Mouse (Mus musculus): ENCODE measurements around the gene Zbtb32. TPM values are rescaled to one million over a fixed set of nuclear protein-coding genes. Genes with fewer than 3 reads are reported as not detected.

The Zbtb32 gene
- polyA plus RNA-seq, 1 experiment from 2014 or later = 0.27 TPM

- no peak overlapping the region for H3K4me3 ChIP-seq
- H3K9ac ChIP-seq = no peak overlapping the region
- peak; percentile 87 for ATAC-seq (ENCODE audit: insufficient number of reproducible peaks, insufficient read depth, low FRiP score, low TSS enrichment, low read depth)
- 2% methylated on average over 16 of the region's 16 CpGs for WGBS
- H3K36me3 ChIP-seq = no peaks in the 10 kb centered on the region
- no peak overlapping the region for H3K4me2 ChIP-seq
- H3K27ac ChIP-seq = 0 out of 2 replicates have a peak overlapping the region, but pooled peaks have one; percentile 48
- no peaks in the 10 kb centered on the region for H3K4me1 ChIP-seq
- no peaks in the 10 kb centered on the region for H3K9me3 ChIP-seq
- no peaks in the 10 kb centered on the region for H3K27me3 ChIP-seq
These were observed 1.2 kb upstream of the Zbtb32 start for GRCm38 (mm10) chr7:30599933-30600353.

DNA sequence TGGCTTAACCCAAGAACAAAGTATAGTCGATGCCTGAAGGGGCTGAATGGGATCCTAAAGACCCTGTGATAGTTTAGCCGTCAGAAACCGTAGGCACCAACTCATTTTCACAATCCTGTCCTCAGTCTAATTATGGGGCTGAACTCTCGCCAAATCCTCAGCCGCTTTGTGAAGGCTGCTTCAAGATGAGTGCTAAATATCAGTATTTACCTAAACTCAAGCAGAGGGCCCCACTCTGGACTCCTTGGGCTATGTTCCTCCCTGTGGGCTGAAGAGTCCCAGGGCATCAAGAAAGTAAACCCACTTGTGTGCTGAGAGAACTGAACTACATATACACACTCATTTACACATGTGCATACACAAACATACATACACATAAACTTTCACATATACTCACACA lies 1.9 kb downstream of the Zbtb32 start:
- ATAC-seq (ENCODE audit: insufficient number of reproducible peaks, insufficient read depth, low FRiP score, low TSS enrichment, low read depth) = no peak

DNA sequence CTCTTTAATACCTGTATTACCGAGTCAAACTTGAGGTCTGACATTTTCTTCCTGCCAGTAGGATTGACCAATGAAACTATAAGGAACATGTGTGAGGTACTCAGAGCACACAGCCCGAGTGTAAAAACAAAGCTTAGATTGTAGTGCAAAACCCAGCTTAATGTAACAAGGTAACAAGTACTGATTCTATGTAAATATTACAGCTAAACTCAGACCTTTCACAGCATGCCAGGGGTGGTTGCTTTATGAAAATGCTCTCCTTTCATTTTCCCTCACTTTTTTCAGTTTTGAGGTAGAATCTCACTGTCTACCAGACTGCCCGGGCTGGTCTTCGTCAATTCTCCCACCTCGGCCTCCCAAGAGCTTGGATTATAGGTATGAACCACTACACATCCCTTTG lies 2.6 kb downstream of the Zbtb32 start:
- Histone ChIP-seq H3K36me3 (no peaks in the 10 kb centered on the region), H3K4me2 (no peak overlapping the region), H3K9ac (no peak overlapping the region), H3K27ac (no peak overlapping the region), H3K27me3 (no peaks in the 10 kb centered on the region), H3K4me1 (no peaks in the 10 kb centered on the region), H3K4me3 (no peak overlapping the region), H3K9me3 (no peaks in the 10 kb centered on the region)
- WGBS = 72% methylated on average over 5 of the region's 5 CpGs
- ATAC-seq (ENCODE audit: insufficient number of reproducible peaks, insufficient read depth, low FRiP score, low TSS enrichment, low read depth) = no peak

More for the DNA sequence above, 1.9 kb downstream of the Zbtb32 start:
- H3K9me3 ChIP-seq = no peaks in the 10 kb centered on the region
- H3K36me3 ChIP-seq = no peaks in the 10 kb centered on the region
- no peak overlapping the region for H3K4me2 ChIP-seq
- H3K4me3 ChIP-seq = no peak overlapping the region
- 61% methylated on average over 5 of the region's 5 CpGs for WGBS
- H3K27ac ChIP-seq = no peak overlapping the region
- no peak overlapping the region for H3K9ac ChIP-seq
- no peaks in the 10 kb centered on the region for H3K27me3 ChIP-seq
- H3K4me1 ChIP-seq = no peaks in the 10 kb centered on the region

GRCm38 (mm10) chr7:30594510-30595024 lies 4.1 kb downstream of the Zbtb32 start:
- Histone ChIP-seq H3K4me2 (no peak overlapping the region), H3K9ac (no peak overlapping the region), H3K36me3 (no peaks in the 10 kb centered on the region), H3K4me3 (no peak overlapping the region), H3K4me1 (peaks cover 5% of the 10 kb centered on the region), H3K27me3 (no peaks in the 10 kb centered on the region), H3K27ac (no peak overlapping the region), H3K9me3 (no peaks in the 10 kb centered on the region)
- ATAC-seq (ENCODE audit: insufficient number of reproducible peaks, insufficient read depth, low FRiP score, low TSS enrichment, low read depth) = no peak
- 59% methylated on average over 4 of the region's 4 CpGs for WGBS

GRCm38 (mm10) chr7:30593579-30594509 lies 4.9 kb downstream of the Zbtb32 start:
- Histone ChIP-seq H3K36me3 (no peaks in the 10 kb centered on the region), H3K4me2 (no peak overlapping the region), H3K9ac (no peak overlapping the region), H3K27ac (no peak overlapping the region), H3K27me3 (no peaks in the 10 kb centered on the region), H3K9me3 (no peaks in the 10 kb centered on the region), H3K4me3 (no peak overlapping the region), H3K4me1 (peaks cover 5% of the 10 kb centered on the region)
- no peak for ATAC-seq (ENCODE audit: insufficient number of reproducible peaks, insufficient read depth, low FRiP score, low TSS enrichment, low read depth)
- 74% methylated on average over 10 of the region's 10 CpGs for WGBS

- no peak for ATAC-seq (ENCODE audit: insufficient number of reproducible peaks, insufficient read depth, low FRiP score, low TSS enrichment, low read depth)
- Histone ChIP-seq H3K4me3 (no peak overlapping the region), H3K9ac (no peak overlapping the region), H3K4me2 (no peak overlapping the region), H3K27me3 (no peaks in the 10 kb centered on the region), H3K4me1 (peaks cover 5% of the 10 kb centered on the region), H3K27ac (no peak overlapping the region), H3K36me3 (no peaks in the 10 kb centered on the region), H3K9me3 (no peaks in the 10 kb centered on the region)
- 51% methylated on average over 5 of the region's 5 CpGs for WGBS
These were observed 5.8 kb downstream of the Zbtb32 start for GRCm38 (mm10) chr7:30592772-30593423.

DNA sequence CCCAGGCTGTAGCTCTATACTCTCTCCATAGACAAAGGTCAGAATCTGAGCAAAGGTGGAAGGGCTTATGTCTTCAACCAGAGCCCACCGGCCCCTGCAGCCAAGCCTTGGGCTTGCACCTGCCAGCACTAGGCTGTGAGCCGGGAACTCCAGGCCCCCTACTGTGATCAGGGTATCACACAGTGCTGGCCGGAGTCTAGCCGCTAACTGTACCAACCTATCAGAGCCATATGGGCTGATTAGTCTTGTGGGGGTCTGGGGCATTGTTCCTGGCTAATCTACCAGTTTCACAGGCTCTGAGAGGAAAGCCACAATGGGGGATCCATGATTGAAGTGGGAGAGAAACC lies 7.1 kb downstream of the Zbtb32 start:
- H3K9ac ChIP-seq = no peak overlapping the region
- H3K4me1 ChIP-seq = peaks cover 17% of the 10 kb centered on the region
- no peak overlapping the region for H3K27ac ChIP-seq
- 50% methylated on average over 4 of the region's 4 CpGs for WGBS
- H3K36me3 ChIP-seq = peaks cover 3% of the 10 kb centered on the region
- no peak overlapping the region for H3K4me2 ChIP-seq
- no peaks in the 10 kb centered on the region for H3K9me3 ChIP-seq
- no peak overlapping the region for H3K4me3 ChIP-seq
- H3K27me3 ChIP-seq = no peaks in the 10 kb centered on the region
- no peak for ATAC-seq (ENCODE audit: insufficient number of reproducible peaks, insufficient read depth, low FRiP score, low TSS enrichment, low read depth)

DNA sequence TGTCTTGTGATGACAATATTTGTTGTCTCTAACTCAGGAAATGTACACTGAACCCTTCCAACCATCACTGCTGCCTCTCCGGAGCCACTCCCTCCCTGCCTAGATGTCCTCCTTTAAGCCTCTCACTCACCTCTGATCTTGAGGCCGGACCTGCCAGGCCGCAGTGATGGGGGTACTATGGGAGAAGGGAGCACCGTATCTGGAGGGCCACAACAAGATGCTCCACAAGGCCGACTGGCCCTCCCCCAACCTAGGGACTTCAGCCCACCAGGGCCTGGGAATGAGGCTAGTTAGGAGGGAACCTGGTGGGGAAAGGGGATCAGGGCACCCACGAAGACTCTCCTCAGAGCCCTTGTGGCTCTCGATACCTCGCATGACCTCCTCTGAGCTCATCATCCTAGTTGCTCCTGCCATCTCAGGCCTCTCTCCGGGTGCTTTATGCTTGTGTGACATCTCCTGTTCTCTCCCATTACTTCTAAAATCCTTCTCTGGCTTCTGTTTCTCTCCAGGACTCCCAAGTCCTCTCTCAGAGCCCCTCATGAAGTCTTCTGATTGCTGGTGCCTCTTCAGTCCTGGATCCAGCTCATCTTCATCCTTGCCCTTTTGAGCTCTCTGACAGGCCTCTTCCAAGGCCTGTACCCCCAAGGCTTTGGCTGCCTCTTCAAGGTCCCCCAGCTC lies 7.6 kb downstream of the Zbtb32 start:
- no peak for ATAC-seq (ENCODE audit: insufficient number of reproducible peaks, insufficient read depth, low FRiP score, low TSS enrichment, low read depth)
- Histone ChIP-seq H3K4me2 (no peak overlapping the region), H3K9ac (peak overlapping the region; percentile 37; the same call in 1 of the 2 replicates), H3K27ac (no peak overlapping the region), H3K9me3 (no peaks in the 10 kb centered on the region), H3K4me1 (peaks cover 19% of the 10 kb centered on the region), H3K36me3 (peaks cover 8% of the 10 kb centered on the region), H3K27me3 (no peaks in the 10 kb centered on the region), H3K4me3 (no peak overlapping the region)
- 80% methylated on average over 9 of the region's 9 CpGs for WGBS

DNA sequence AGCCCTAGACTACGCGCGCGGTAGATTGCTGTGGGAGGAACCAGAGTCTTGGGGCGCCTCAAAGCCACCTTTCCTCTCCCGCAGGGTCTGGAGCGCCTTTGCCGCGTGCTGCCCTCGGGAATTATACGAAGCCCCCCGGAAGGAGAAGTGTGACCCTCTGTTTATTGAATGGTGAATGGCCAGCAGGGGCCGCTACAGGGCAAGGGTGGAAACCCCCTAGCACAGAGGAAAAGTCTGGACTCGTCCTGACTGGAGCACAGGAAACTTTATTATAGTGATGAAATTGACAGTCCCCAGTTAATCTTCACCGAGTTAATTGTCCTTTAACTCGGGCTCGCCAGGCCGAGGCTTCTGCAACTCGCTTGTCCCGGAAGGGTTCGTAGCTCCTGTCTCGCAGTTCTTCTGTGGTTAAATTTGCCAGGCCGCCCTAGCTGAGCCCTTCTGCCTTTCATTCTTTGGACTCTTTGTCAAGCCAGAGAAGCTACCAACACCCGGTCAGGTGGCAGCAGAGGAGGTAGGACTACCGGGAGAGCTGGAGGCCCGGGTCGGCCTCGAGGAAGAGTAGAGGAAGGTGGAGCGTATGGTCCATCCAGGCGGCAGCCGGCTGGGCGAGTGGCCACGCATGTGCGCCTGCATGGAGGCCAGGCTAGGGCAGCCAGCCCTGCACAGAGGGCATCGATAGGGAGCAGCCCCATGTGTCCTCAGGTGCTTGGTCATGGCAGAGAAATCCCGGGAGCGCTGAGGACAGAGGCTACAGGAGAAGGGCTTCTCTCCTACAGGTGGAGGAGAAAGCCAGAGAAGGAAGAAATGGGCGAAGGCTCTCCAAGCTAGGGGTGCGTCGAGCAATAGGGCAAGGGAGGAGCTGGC lies 9.0 kb downstream of the Zbtb32 start:
- Histone ChIP-seq H3K27me3 (no peaks in the 10 kb centered on the region), H3K36me3 (peaks cover 22% of the 10 kb centered on the region), H3K4me2 (peak overlapping the region; percentile 84), H3K4me3 (peak overlapping the region; percentile 99), H3K27ac (peak overlapping the region; percentile 92), H3K9ac (peak overlapping the region; percentile 99), H3K9me3 (no peaks in the 10 kb centered on the region), H3K4me1 (peaks cover 19% of the 10 kb centered on the region)
- WGBS = 26% methylated on average over 40 of the region's 40 CpGs
- peak; percentile 59; the same call in 1 of the 2 replicates for ATAC-seq (ENCODE audit: insufficient number of reproducible peaks, insufficient read depth, low FRiP score, low TSS enrichment, low read depth)

- WGBS = under 1% methylated on average over 53 of the region's 68 CpGs
- peak within 1 kb of the TSS; percentile 99 for H3K4me3 ChIP-seq
- ATAC-seq (ENCODE audit: insufficient number of reproducible peaks, insufficient read depth, low FRiP score, low TSS enrichment, low read depth) = peak; percentile 95
These were observed 9.9 kb downstream of the Zbtb32 start, which contains the start of gene Kmt2b for GRCm38 (mm10) chr7:30588676-30589434. Kmt2b (minus strand) TSS chr7:30588726.

More at GRCm38 (mm10) chr7:30588676-30589434, 9.9 kb downstream of the Zbtb32 start, which contains the start of gene Kmt2b:
- Histone ChIP-seq H3K9me3 (no peaks in the 10 kb centered on the region), H3K36me3 (peaks cover 30% of the 10 kb centered on the region), H3K27ac (peak within 1 kb of the TSS; percentile 92), H3K27me3 (no peaks in the 10 kb centered on the region), H3K4me1 (peaks cover 19% of the 10 kb centered on the region), H3K9ac (peak within 1 kb of the TSS; percentile 99), H3K4me2 (peak within 1 kb of the TSS; percentile 84)

Measured in embryonic facial prominence, embryonic 13.5 days (tissue).